Comparison of ENCODE assay signal across 21 mouse cellular contexts in the genomic region with DNA sequence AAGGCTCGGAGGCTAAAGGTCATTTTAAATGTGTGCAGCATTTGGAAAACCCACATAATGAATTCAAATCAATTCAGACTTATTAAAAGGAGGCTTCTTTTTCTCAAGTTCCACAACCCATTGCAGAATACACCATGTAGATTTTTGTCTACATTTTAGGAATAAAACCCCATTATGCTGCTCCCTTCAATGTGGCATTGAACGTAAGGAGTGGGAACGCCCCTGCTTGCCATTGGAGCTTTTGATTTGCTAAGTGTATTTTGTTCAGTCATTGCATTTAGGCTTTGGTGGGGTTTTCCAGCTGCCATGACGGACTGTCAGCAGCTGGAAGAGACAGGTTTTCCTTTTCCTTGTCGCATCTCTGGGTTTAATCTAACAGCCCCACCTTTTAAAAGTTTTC.
"Had no signal": no experiment of that assay in that cellular context is flagged by ENCODE, and none has a peak within 500 bp of the region (broad histone marks: within the 10 kb centered on the region; RNA-seq: fewer than 3 reads in every experiment).

No protein-coding gene starts in this region.

- ATAC-seq: liver, postnatal 0 days; lung, postnatal 0 days; midbrain, embryonic 15.5 days had no signal

- H3K4me2 ChIP-seq: kidney, embryonic 15.5 days; limb, embryonic 12.5 days; limb, embryonic 15.5 days; liver, embryonic 11.5 days; lung, embryonic 14.5 days; midbrain, embryonic 15.5 days; neural tube, embryonic 13.5 days; stomach, embryonic 15.5 days had no signal

- H3K4me1 ChIP-seq: kidney, embryonic 15.5 days; limb, embryonic 12.5 days; limb, embryonic 15.5 days; neural tube, embryonic 13.5 days; stomach, embryonic 15.5 days had no signal

- H3K27ac ChIP-seq: kidney, embryonic 15.5 days; limb, embryonic 12.5 days; limb, embryonic 15.5 days; liver, embryonic 14.5 days; macrophage; midbrain, embryonic 15.5 days; neural tube, embryonic 13.5 days; stomach, embryonic 15.5 days had no signal

- H3K4me3 ChIP-seq: kidney, embryonic 15.5 days; limb, embryonic 12.5 days; limb, embryonic 15.5 days; midbrain, embryonic 15.5 days; myocyte; neural tube, embryonic 13.5 days; stomach, embryonic 15.5 days had no signal

- H3K9ac ChIP-seq: kidney, embryonic 15.5 days; limb, embryonic 12.5 days; limb, embryonic 15.5 days; liver, embryonic 14.5 days; liver, postnatal 0 days; lung, embryonic 14.5 days; midbrain, embryonic 15.5 days; neural tube, embryonic 13.5 days; stomach, embryonic 15.5 days had no signal

- H3K36me3 ChIP-seq: kidney, embryonic 15.5 days; limb, embryonic 12.5 days; limb, embryonic 15.5 days; midbrain, embryonic 15.5 days; neural tube, embryonic 13.5 days; stomach, embryonic 15.5 days had no signal

- DNase-seq: kidney, adult 8-10 months; kidney, postnatal 14 days; kidney, postnatal 4 days; left cerebral cortex, postnatal 4 days; liver, postnatal 0 days; lung, embryonic 14.5 days; retina, postnatal 1 day; right cerebral cortex, postnatal 25 days; spleen, adult 18-20 months; thymus, postnatal 25 days had no signal

- H3K9me3 ChIP-seq: kidney, embryonic 15.5 days; limb, embryonic 12.5 days; limb, embryonic 15.5 days; midbrain, embryonic 15.5 days; neural tube, embryonic 13.5 days; stomach, embryonic 15.5 days had no signal

- H3K27me3 ChIP-seq: kidney, embryonic 15.5 days; limb, embryonic 12.5 days; limb, embryonic 15.5 days; midbrain, embryonic 15.5 days; neural tube, embryonic 13.5 days; stomach, embryonic 15.5 days had no signal
